Mouse (Mus musculus) intestine, embryonic 14.5 days (tissue): ENCODE results near the gene Pcdh15. TPM values are rescaled to one million over a fixed set of nuclear protein-coding genes. Genes with fewer than 3 reads are reported as not detected.

Source experiments
- ATAC-seq: fragments of 200-750 bp; cut with Nextera tagmentation; replicated peaks from 2 replicates; pipeline ENCODE4 v1.8.0; 2017; ENCODE audit warnings: low read depth, moderate number of reproducible peaks, moderate TSS enrichment, moderate library complexity; ENCODE audit not compliant: low FRiP score, low TSS enrichment
- DNase-seq: peaks from one replicate; pipeline ENCODE4 v3.0.0-alpha.2; 2018; ENCODE audit warnings: low spot score
- H3K27ac ChIP-seq: fragments of 300-500 bp; sonication (generic); 2 replicates; pipeline ENCODE4 v1.5.1; 2014; ENCODE audit warnings: low read depth, mild to moderate bottlenecking, control low read depth
- H3K27me3 ChIP-seq: fragments of 300-500 bp; sonication (generic); replicated peaks from 2 replicates; pipeline ENCODE4 v1.6.1; 2014; ENCODE audit warnings: low read length, control low read depth; ENCODE audit not compliant: control insufficient read depth, insufficient read depth
- H3K36me3 ChIP-seq: fragments of 300-500 bp; sonication (generic); 2 replicates; pipeline ENCODE4 v1.6.1; 2014; ENCODE audit warnings: low read length, control low read depth; ENCODE audit not compliant: control insufficient read depth, insufficient read depth
- H3K4me1 ChIP-seq: fragments of 300-500 bp; sonication (generic); replicated peaks from 2 replicates; pipeline ENCODE4 v1.6.1; 2014; ENCODE audit warnings: low read length, control low read depth, mixed read lengths; ENCODE audit not compliant: control insufficient read depth, insufficient read depth
- H3K4me2 ChIP-seq: fragments of 300-500 bp; sonication (generic); 2 replicates; pipeline ENCODE4 v1.6.1; 2014; ENCODE audit warnings: low read length
- H3K4me3 ChIP-seq: fragments of 300-500 bp; sonication (generic); 2 replicates; pipeline ENCODE4 v1.5.1; 2014; ENCODE audit warnings: low read depth, low read length, control low read depth, mixed read lengths
- H3K9ac ChIP-seq: fragments of 300-500 bp; sonication (generic); 2 replicates; pipeline ENCODE4 v1.6.1; 2014; ENCODE audit warnings: mild to moderate bottlenecking, low read length
- H3K9me3 ChIP-seq: fragments of 300-500 bp; sonication (generic); 2 replicates; pipeline ENCODE4 v1.6.1; 2016; ENCODE audit warnings: low read length, control low read depth; ENCODE audit not compliant: control insufficient read depth
- WGBS: fragments of 180-500 bp; shearing (Covaris S2); extraction: QIAGEN DNeasy Blood & Tissue Kit; methylation state at CpG from one replicate; pipeline ENCODE4 v1.1.7; 2014; 5-methylcytosine and 5-hydroxymethylcytosine counted together
- polyA plus RNA-seq: library from polyadenylated mRNA; unstranded; fragments of >200 nt; fragmentation: Nextera tagmentation; extraction: Ambion mirVana; gene quantifications from 2 replicates; pipeline ENCODE4 v1.2.1, GENCODE M21; 2014

Pcdh15 gene
- polyA plus RNA-seq, 1 experiment from 2014 or later, result 2.6 TPM

GRCm38 (mm10) chr10:74415359-74415758 is 1316.2 kb downstream of the Pcdh15 start:
- Histone ChIP-seq H3K9me3 (no peaks in the 10 kb centered on the region), H3K27ac (no peak overlapping the region), H3K36me3 (no peaks in the 10 kb centered on the region), H3K9ac (no peak overlapping the region), H3K4me2 (no peak overlapping the region), H3K4me1 (no peaks in the 10 kb centered on the region), H3K27me3 (no peaks in the 10 kb centered on the region), H3K4me3 (no peak overlapping the region)
- no peak for ATAC-seq
- WGBS, result 72% methylated on average over 4 of the region's 4 CpGs
- DNase-seq, result no peak

GRCm38 (mm10) chr10:74415949-74416348 is 1316.8 kb downstream of the Pcdh15 start:
- H3K4me3 ChIP-seq, result no peak overlapping the region
- DNase-seq, result no peak
- H3K9ac ChIP-seq, result no peak overlapping the region
- WGBS, result 80% methylated on average over 10 of the region's 10 CpGs
- H3K4me2 ChIP-seq, result no peak overlapping the region
- H3K27ac ChIP-seq, result no peak overlapping the region
- no peaks in the 10 kb centered on the region for H3K9me3 ChIP-seq
- H3K27me3 ChIP-seq, result no peaks in the 10 kb centered on the region
- no peaks in the 10 kb centered on the region for H3K4me1 ChIP-seq
- H3K36me3 ChIP-seq, result no peaks in the 10 kb centered on the region
- ATAC-seq, result no peak

GRCm38 (mm10) chr10:74450069-74450468 is 1350.9 kb downstream of the Pcdh15 start:
- Histone ChIP-seq H3K27ac (no peak overlapping the region), H3K4me2 (no peak overlapping the region), H3K4me1 (no peaks in the 10 kb centered on the region), H3K36me3 (no peaks in the 10 kb centered on the region), H3K9ac (no peak overlapping the region), H3K27me3 (no peaks in the 10 kb centered on the region), H3K9me3 (no peaks in the 10 kb centered on the region), H3K4me3 (no peak overlapping the region)
- 75% methylated on average over 11 of the region's 11 CpGs for WGBS
- no peak for ATAC-seq
- no peak for DNase-seq

- H3K9ac ChIP-seq, result no peak overlapping the region
Measured at GRCm38 (mm10) chr10:74463972-74464371, 1364.8 kb downstream of the Pcdh15 start.

GRCm38 (mm10) chr10:74480779-74481178 is 1381.6 kb downstream of the Pcdh15 start:
- DNase-seq (no peak), ATAC-seq (no peak)
- no peak overlapping the region for H3K27ac ChIP-seq
- no peak overlapping the region for H3K9ac ChIP-seq
- H3K4me2 ChIP-seq, result no peak overlapping the region
- no peaks in the 10 kb centered on the region for H3K9me3 ChIP-seq
- WGBS, result 79% methylated on average over 3 of the region's 3 CpGs
- H3K36me3 ChIP-seq, result no peaks in the 10 kb centered on the region
- H3K4me3 ChIP-seq, result no peak overlapping the region
- H3K4me1 ChIP-seq, result no peaks in the 10 kb centered on the region
- no peaks in the 10 kb centered on the region for H3K27me3 ChIP-seq

More at GRCm38 (mm10) chr10:74463972-74464371, 1364.8 kb downstream of the Pcdh15 start:
- WGBS, result 25% methylated on average over 2 of the region's 2 CpGs
- Histone ChIP-seq H3K36me3 (no peaks in the 10 kb centered on the region), H3K4me1 (no peaks in the 10 kb centered on the region), H3K4me2 (no peak overlapping the region), H3K27me3 (no peaks in the 10 kb centered on the region), H3K4me3 (no peak overlapping the region), H3K9me3 (no peaks in the 10 kb centered on the region), H3K27ac (no peak overlapping the region)
- ATAC-seq (no peak), DNase-seq (no peak)

GRCm38 (mm10) chr10:74512315-74512714 is 1413.2 kb downstream of the Pcdh15 start:
- Histone ChIP-seq H3K36me3 (no peaks in the 10 kb centered on the region), H3K27me3 (no peaks in the 10 kb centered on the region), H3K27ac (no peak overlapping the region), H3K4me1 (no peaks in the 10 kb centered on the region), H3K4me3 (no peak overlapping the region), H3K9ac (no peak overlapping the region), H3K9me3 (no peaks in the 10 kb centered on the region), H3K4me2 (no peak overlapping the region)
- DNase-seq, result no peak
- WGBS, result 68% methylated on average over 3 of the region's 3 CpGs
- no peak for ATAC-seq

GRCm38 (mm10) chr10:74513743-74514142 is 1414.6 kb downstream of the Pcdh15 start:
- Histone ChIP-seq H3K9me3 (no peaks in the 10 kb centered on the region), H3K4me2 (no peak overlapping the region), H3K4me1 (no peaks in the 10 kb centered on the region), H3K27ac (no peak overlapping the region), H3K4me3 (no peak overlapping the region), H3K9ac (no peak overlapping the region), H3K36me3 (no peaks in the 10 kb centered on the region), H3K27me3 (no peaks in the 10 kb centered on the region)
- DNase-seq (no peak), ATAC-seq (no peak)

- no peak for ATAC-seq
- no peak overlapping the region for H3K4me3 ChIP-seq
- no peak for DNase-seq
- H3K4me1 ChIP-seq, result no peaks in the 10 kb centered on the region
- 74% methylated on average over 2 of the region's 2 CpGs for WGBS
- H3K27ac ChIP-seq, result no peak overlapping the region
- H3K36me3 ChIP-seq, result no peaks in the 10 kb centered on the region
- no peaks in the 10 kb centered on the region for H3K27me3 ChIP-seq
- no peak overlapping the region for H3K4me2 ChIP-seq
- H3K9me3 ChIP-seq, result no peaks in the 10 kb centered on the region
- no peak overlapping the region for H3K9ac ChIP-seq
Measured at GRCm38 (mm10) chr10:74538371-74538770, 1439.2 kb downstream of the Pcdh15 start.

- no peaks in the 10 kb centered on the region for H3K4me1 ChIP-seq
- no peaks in the 10 kb centered on the region for H3K27me3 ChIP-seq
- DNase-seq, result no peak
- no peak overlapping the region for H3K27ac ChIP-seq
- H3K4me2 ChIP-seq, result no peak overlapping the region
- no peaks in the 10 kb centered on the region for H3K9me3 ChIP-seq
- WGBS, result 84% methylated on average over 2 of the region's 2 CpGs
- no peak for ATAC-seq
- no peaks in the 10 kb centered on the region for H3K36me3 ChIP-seq
- no peak overlapping the region for H3K4me3 ChIP-seq
- no peak overlapping the region for H3K9ac ChIP-seq
Measured at GRCm38 (mm10) chr10:74555326-74555725, 1456.2 kb downstream of the Pcdh15 start.
